ENCODE assay signal across 16 mouse cellular contexts in genomic region chr5:44146437-44147332, GRCm38 (mm10). TPM values are rescaled to one million over a fixed set of nuclear protein-coding genes. Genes with fewer than 3 reads are reported as not detected.
"Had no signal": no experiment of that assay in that cellular context is flagged by ENCODE, and none has a peak within 500 bp of the region (broad histone marks: within the 10 kb centered on the region; RNA-seq: fewer than 3 reads in every experiment).

No protein-coding gene starts in this region.

- H3K4me3 ChIP-seq: limb, embryonic 13.5 days; midbrain, embryonic 10.5 days; myocyte; neural tube, embryonic 15.5 days; stomach, embryonic 15.5 days had no signal

- H3K9me3 ChIP-seq: neural tube, embryonic 15.5 days; stomach, embryonic 15.5 days had no signal

- H3K27ac ChIP-seq: kidney, postnatal 0 days; limb, embryonic 13.5 days; liver, embryonic 14.5 days; midbrain, embryonic 10.5 days; neural tube, embryonic 15.5 days; stomach, embryonic 15.5 days had no signal

- H3K9ac ChIP-seq: limb, embryonic 13.5 days; liver, embryonic 14.5 days; neural tube, embryonic 15.5 days; stomach, embryonic 15.5 days had no signal

- H3K36me3 ChIP-seq: limb, embryonic 13.5 days; midbrain, embryonic 10.5 days; neural tube, embryonic 15.5 days; stomach, embryonic 15.5 days had no signal

- H3K27me3 ChIP-seq: neural tube, embryonic 15.5 days; stomach, embryonic 15.5 days had no signal

- DNase-seq: kidney, adult 11 months; kidney, adult 9 months; kidney, postnatal 36 days; layer of hippocampus, adult 9-11 months; midbrain, embryonic 14.5 days; retina, postnatal 1 day; right cerebral cortex, postnatal 4 days; spleen, adult 18-20 months; thymus, postnatal 14 days had no signal

- H3K4me2 ChIP-seq: limb, embryonic 13.5 days; neural tube, embryonic 15.5 days; stomach, embryonic 15.5 days had no signal

RNA-seq across cellular contexts. Expression of gene Prom1, which starts 44.9 kb away (rescaled TPM):
- polyA plus RNA-seq: myocyte had no signal
